Mouse (Mus musculus): ENCODE data around the gene Gapvd1. TPM values are rescaled to one million over a fixed set of nuclear protein-coding genes. Genes with fewer than 3 reads are reported as not detected.
"Not testable (repeated sequence)": the region's sequence is repeated elsewhere in the genome, so short reads cannot be mapped to it uniquely, and the experiment has no call there.

Gapvd1 gene
- 10 to 100 TPM; 49.3 to 50.9 TPM for polyA plus RNA-seq (2017; shearing (Covaris generic))

DNA sequence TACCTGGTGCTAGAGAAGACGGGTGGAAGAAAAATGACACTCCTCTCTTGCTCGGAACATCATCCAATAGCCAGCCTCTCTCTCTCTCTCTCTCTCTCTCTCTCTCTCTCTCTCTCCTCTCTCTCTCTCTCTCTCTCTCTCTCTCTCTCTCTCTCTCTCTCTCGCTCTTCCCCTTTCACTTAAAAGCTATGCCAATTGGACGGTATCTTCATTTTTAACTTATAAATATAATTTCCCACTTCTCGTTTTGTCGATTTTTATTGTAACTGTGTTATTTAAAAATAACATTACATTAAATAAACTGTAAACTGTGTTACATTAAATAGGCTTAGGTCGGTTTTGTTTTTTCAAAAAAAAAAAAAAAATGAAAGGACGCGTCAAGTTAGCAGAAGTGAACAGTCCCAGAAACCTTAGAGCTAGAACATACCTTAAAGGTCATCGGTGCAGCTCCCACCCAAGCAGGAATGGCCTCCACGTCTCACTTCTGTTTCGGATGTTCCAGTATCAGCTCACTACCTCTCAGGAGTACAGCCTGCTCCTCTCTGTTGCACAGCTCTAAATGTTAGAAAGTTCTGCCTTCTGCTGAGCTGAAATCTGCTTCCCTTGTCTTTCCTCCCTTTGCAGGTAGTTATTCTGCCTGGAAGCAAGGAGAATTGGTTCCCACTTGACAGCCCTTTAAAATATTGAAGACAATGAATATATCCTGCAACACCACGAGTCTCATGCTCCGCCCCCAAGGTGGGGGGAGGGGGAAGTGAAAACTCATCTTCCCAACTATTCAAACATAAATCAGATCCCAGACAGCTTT, at the start of gene Gapvd1:
Gapvd1 (minus strand) TSS at position 682 of the 808 bp plus-strand sequence.
- ATAC-seq, result no peak

DNA sequence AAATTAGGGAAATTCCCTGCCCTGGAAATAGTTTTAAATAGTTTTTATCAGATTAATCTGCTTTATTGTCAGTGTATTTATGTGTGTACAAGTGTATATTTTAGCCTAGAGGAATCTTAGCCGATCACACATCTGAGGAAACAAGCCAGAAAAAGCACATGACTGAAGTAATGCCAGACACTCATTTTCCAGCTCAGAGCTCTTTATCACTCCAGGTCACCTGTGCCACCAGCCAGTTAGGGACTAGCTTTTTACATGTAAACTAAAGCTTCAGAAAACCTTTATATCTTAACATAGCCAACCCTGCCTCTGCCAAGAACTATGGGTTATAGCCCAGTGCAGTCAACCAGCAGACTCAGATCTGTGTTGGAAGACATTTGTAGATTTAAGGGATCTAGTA, 49.8 kb upstream of the Gapvd1 start:
- no peak for ATAC-seq

DNA sequence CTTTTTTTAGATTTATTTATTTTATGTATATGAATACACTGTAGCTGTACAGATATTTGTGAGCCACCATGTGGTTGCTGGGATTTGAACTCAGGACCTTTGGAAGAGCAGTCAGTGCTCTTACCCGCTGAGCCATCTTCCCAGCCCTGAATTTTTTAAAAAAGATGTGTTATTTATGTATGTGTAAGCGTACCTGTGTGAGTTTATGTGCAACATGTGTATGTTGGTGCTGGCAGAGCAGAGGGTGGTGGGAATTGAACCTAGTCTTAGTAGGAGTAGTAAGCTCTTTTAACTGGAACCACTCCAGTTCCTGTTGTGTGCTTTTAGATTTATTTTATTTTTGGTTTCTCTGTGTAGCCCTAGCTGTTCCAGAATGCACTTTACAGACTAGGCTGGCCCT, 49.1 kb upstream of the Gapvd1 start:
- no peak for ATAC-seq

DNA sequence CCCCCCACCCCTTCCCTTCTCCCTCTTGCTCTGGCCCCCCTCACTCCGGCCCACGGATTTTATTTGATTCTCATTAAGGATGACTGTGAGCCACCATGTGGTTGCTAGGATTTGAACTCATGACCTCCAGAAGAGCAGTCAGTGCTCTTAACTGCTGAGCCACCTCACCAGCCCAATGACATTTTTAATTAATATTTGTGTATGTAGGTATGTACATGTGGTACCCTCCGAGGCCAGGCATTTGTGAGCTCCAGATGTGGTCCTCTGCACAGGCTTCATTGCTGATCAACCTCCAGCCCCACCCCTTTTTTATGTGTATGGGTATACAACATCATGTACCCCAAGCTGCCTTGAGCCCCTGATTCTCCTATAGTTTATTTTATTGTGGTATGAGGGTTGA, 48.7 kb upstream of the Gapvd1 start:
- no peak for ATAC-seq

DNA sequence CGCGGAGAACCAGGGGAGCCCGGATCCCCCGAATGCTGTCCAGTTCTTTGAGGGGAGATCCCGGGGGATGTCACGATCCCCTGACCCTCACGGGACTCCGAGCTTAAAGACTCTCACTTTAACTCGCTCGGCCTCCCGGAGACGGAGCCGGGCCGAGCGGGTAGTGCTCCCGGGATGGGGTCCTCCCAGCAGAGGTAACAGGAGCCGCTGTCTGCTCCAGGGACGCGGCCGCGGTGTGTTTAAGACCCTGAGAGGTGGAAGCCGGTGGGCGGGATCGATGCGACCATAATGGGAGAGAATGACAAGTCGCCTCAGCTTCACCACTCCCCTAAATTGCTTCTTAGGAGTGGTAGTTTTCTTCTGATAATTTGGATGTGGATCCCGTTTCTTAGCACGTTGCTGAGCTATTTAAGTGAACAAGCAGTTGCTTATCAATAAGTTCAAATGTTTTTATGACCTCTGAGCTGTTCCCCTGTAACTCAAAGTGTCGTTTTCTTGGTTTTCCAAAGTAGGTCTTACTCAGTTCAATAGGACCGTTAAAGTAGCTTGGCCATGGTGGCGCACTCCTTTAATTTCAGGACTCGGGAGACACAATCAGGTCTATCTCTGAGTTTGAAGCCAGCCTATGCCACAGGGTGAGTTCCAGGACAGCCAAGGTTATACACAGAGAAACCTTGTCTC, 47.7 kb upstream of the Gapvd1 start:
- ATAC-seq, result peak; percentile 4

DNA sequence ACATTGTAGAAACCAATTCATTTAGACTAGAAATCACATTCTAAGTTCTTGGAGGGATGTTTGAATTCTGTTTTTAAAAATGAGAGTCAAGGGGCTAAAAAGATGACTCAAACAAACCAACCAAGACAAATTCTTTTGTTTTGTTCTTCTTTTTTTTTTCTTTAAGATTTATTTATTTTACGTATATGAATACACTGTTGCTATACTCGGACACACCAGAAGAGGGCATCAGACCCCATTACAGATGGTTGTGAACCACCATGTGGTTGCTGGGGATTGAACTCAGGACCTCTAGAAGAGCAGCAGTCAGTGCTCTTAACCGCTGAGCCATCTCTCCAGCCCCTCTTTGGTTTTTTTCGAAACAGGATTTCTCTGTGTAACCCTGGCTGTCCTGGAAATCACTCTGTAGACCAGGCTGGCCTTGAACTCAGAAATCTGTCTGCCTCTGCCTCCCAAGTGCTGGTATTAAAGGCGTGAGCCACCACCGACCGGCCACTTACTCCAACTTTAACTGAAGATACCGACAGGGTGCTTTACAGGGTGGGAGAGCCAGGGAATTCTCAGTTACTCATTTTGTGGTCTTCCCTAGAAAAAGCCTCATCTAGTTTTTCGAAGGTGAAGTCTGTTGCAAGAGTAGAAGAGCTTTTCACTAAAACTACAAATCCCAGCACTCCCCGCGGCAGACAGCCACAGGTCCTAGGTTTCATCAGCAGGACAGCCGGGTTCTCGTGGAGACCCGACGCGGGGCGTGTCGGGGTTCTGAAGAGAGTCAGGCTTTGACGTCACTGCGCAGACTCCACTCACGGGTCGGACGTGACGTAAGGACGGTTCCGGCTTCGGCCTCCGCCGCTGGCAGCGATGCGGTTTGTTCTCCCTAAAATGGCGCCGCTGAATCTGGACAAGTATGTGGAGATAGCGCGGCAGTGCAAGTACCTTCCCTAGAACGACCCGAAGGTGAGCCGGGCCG, 46.8 kb upstream of the Gapvd1 start:
- ATAC-seq, result peak; percentile 92

DNA sequence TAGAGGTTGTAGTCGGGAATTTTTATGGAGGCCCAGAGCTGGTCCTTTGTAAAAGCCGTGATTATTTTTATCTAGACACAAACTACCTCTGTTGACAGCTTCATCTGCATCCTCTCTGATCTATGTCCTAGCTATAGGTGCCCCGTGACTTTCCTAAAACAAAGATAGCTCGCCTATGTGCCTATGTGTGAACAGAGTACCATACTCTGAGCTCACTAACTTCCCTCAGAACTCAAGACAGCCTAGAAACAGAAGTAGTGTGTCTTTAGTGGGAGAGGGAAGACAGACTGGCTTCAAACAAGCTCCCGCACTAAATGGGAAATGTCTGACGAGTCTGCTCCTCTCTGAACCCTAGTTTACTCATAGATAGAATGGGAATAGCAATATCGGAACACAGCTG, 45.3 kb upstream of the Gapvd1 start:
- no peak for ATAC-seq

DNA sequence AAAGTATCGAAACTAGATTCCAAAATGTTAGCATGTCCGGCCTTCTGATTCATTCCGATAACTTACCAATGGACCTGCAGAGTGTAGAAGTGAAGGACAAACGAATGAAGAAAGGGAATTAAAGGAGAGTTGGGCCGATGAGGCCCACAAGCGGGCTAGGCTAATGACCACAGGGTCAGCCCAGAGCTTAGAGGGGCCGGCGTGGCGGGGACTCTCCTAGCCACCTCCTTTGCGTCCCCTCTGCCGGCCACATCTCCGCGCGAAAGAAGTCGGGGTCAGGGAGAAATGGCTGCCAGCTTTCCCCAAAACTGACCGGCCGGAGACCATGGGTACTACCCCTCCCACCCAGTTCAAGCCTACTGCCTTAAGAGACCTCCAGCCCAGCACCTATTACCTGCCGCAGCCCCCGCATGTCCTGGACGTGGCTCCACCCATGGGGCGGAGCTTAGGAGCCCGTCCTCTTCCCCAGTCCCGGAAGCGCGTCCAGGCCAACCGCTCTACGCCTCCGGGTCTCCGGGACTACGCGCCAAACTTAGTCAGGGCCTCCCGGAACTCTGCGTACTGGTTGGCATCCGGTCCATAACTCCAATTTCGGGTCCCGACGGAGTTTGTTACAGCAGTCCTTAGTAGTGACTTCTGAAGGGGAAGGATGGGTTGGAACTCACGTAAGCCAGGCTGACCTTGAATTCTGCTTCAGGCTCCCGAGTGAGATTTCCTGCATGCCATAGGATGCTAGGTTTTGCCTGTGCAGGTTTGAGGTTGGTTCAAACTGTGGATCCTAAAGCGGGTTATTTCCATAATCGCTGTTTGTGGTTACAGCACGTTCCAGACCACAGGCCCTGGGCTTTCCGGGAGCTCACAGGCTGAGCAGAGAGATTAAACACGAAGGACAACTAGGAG, 44.6 kb upstream of the Gapvd1 start, which contains the start of gene Rabepk:
Rabepk (minus strand) TSS at position 556 of the 900 bp plus-strand sequence.
- peak; percentile 77 for ATAC-seq

DNA sequence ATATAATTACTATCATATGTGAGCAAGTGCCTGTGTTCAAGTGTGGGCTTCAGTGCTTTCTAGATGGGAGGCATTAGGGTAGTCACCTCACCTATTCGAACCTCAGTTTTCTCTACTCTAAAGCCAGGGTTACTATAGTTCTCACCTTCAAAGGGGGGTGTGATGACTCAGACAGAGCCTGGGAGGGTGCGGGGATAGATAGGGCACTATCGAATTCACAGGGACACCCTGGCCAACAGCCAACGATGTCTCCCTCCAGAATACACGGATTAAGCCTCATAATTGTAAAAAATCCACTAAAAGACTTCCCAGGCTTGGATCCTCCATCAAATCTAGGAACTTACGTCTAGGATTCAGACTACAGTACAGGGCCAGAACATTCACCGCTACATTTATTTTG, 40.4 kb upstream of the Gapvd1 start:
- no peak for ATAC-seq

DNA sequence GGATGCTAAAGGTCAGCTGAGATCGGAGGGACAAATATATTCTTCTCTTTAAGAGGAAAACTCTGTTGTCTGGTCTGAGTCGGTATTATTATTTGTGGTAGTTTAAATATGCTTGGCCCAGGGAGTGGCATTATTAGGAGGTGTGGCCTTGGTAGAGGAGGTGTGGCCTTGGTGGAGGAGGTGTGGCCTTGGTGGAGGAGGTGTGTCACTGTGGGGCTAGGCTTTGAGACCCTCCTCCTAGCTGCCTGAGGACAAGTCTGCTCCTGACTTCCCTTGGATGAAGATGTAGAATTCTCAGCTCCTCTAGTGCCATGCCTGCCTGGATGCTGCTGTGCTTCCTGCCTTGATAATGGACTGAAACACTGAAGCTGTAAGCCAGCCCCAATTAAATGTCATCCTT, 39.5 kb upstream of the Gapvd1 start:
- no peak for ATAC-seq

DNA sequence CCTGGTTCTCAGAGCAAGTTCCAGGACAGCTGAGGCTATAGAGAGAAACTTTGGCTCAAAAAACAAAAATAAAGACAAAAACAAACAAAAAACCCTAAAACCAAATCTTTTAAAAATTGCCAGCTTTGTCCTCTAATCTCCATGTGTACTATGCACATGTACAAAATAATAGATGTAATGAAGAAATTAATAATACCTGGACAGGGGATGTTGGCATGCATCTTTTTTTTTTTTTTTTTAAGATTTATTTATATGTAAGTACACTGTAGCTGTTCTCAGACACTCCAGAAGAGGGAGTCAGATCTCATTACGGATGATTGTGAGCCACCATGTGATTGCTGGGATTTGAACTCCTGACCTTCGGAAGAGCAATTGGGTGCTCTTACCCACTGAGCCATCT, 37.5 kb upstream of the Gapvd1 start:
- ATAC-seq, result not testable (repeated sequence)

DNA sequence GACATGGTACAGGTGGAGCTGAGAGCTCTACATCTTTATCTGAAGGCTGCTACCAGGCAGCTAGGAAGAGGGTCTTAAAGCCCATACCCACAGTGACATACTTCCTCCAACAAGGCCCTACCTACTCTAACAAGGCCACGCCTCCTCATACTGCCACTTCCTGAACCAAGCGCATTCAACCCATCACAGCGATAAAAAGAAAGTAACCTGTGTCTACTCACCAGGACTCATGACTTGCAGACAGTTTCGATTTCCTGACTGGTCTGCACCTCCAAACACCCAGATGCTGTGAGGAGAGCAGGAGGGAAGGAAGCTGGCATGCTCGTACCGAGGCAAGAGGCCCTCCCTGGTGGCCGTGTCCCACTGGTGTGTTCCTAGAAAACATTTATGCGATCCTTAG, 35.2 kb upstream of the Gapvd1 start:
- ATAC-seq, result peak; percentile 100

DNA sequence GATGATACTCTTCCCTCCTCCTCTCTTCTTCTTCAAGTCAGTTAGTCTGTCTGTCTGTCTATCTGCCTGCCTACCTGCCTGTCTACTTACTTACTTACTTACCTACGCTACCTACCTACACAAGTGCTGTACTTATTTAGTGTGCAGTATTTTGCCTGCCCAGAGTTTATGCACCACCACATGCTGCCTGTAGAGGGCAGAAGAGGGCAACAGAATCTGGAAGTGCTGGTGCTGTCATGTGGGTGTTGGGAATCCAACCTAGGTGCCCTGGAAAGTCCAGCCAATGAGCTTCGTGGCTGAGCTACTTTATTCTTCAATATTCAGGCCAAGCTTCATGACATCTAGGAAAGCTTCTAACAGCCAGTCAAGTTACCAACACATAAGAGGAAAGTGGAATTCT, 29.1 kb upstream of the Gapvd1 start:
- peak; percentile 52 for ATAC-seq

DNA sequence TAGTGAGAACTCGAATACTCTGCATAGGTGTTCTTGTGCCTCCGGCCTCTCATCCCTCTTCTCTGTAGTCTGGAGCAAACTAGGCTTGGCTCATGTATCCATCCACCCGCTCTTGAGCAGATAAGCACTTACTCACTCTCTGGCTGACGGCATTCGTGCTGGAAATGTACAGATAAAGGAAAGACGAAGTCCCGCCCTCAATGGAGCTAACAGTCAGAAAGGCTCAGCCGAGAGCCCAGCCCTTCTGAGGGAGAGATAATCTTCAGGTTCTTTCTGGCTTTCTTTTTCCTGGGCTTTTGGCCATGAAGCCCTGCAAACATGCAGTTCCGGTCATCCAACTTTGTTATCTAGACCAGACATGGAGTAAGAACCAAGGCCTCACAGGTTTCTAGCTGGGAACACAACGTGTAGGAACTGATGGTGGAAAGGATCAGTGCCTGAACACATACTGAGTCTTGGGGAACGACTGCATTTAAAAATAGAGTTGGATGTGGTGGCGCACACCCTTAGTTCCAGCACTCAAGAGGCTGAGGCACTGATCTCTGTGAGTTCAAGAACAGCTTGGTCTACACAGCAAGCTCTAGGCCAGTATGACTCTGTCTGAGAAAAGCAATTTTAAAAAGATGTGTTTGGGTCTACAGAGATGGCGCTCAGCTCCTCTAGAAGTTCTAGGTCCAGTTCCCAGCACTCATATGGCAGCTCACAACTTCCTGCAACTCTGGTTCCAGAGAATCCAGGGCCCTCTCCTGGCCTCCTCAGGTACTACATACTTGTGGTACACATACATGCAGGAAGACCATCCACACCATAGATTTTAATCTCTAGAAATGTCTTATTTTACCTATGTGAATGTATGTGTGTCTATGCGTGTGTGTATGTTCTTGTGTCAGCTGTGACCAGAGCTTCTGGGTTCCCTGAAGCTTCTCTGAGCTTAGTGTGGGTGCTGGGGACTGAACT, 28.3 kb upstream of the Gapvd1 start:
- no peak for ATAC-seq

DNA sequence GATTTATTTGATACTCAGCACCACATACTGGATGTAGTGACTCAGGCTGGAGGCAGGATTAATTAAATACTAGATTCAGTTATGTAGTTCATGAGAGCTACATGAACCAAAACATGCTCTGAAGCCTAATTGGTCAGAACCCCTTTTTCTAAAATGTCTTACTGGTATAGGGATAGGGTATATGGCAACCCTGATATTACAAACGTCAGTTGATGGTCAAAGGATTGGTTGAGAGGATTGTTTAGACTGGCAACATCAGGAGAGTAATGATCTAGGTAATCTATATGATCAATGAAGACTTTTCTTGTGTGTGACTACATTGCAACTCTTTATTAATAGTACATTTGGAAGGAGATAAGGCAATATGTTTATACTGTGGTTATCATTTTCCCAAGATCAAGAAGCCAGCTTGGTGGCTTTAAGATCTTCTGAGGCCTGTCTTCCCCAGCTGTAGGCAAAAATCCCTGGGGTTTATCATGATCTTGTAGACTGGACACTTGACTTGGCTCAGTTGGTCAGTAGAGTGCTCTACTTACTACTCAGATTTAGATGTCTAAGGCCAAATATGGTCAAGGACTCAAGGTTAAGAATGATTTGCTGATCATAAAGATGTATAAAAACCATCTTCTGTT, 22.3 kb upstream of the Gapvd1 start:
- ATAC-seq, result no peak

DNA sequence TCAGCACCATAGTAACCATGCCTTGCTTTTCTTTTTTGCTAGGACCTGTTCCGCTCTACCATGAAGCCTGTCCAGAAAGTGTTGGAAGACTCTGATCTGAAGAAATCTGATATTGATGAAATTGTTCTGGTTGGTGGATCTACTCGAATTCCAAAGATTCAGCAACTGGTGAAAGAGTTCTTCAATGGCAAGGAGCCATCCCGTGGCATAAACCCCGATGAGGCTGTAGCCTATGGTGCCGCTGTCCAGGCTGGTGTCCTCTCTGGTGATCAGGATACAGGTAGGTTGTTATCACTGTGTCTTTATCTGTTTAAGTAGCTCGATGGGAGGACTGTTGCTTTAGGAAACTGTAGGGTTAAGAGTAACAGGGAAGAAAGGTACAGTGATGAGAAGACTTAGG, 19.5 kb upstream of the Gapvd1 start:
- ATAC-seq, result no peak

DNA sequence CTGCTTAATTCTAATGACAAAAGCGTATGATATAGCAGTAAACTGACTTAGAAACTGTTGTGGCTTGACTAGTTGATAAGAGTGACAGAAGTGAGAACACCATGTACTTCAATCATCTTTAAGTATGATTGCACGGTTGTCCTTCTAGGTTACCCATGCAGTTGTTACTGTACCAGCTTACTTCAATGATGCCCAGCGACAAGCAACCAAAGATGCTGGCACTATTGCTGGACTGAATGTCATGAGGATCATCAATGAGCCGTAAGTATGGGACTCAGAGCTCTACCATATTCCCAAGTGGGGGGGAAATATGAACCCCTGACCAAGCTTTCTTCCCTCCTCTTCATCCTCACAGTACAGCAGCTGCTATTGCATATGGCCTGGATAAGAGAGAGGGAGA, 18.6 kb upstream of the Gapvd1 start:
- ATAC-seq, result no peak

DNA sequence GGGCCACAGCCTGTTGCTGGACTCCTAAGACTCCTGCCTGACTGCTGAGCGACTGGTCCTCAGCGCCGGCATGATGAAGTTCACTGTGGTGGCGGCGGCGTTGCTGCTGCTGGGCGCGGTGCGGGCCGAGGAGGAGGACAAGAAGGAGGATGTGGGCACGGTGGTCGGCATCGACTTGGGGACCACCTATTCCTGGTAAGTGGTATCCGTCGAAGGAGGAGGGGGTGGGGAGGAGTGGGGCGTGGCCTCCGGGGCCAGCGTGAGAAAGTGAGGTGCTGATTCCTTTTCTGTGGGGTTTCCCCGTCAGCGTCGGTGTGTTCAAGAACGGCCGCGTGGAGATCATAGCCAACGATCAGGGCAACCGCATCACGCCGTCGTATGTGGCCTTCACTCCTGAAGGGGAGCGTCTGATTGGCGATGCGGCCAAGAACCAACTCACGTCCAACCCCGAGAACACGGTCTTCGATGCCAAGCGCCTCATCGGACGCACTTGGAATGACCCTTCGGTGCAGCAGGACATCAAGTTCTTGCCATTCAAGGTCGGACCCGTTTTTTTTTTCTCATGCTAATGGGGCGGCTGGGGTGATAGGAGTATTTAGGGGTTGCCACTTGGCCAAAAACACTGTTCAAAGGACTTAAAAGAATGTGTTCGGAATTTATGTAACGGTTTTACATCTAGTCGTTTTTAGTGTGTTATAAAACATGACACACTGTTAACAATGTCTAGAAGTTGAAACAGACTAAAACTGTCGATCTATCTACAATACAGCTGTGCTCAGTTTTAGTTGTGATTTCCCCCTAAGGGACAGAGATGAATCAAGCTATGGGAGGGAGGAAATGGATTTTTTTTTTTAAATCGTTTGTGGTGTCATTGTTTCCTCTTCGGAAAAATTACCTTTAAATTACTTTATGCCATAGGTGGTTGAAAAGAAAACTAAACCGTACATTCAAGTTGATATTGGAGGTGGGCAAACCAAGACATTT, 17.5 kb upstream of the Gapvd1 start:
- ATAC-seq, result peak; percentile 44

Data from activated CD4-positive, CD25-positive, alpha-beta regulatory T cell, adult 4 months (primary cell).